Mouse (Mus musculus) bone marrow, adult 2 months (tissue): ENCODE results near the gene Cpvl. TPM values are rescaled to one million over a fixed set of nuclear protein-coding genes. Genes with fewer than 3 reads are reported as not detected.

Experiments
- H3K27ac ChIP-seq: fragments of 200-500 bp; 2 replicates; pipeline ENCODE4 v1.5.1; 2012; ENCODE audit warnings: low read depth, mild to moderate bottlenecking, control low read depth, inconsistent platforms, low read length; ENCODE audit not compliant: control insufficient read depth, poor library complexity, insufficient read depth
- H3K4me1 ChIP-seq: fragments of 200-500 bp; 2 replicates; pipeline ENCODE4 v1.6.1; 2011; ENCODE audit warnings: low read length; ENCODE audit not compliant: control insufficient read depth, insufficient read depth
- H3K4me3 ChIP-seq: fragments of 200-500 bp; replicated peaks from 2 replicates; pipeline ENCODE3; 2011; ENCODE audit warnings: mild to moderate bottlenecking, low read depth, low read length, control low read depth; ENCODE audit not compliant: control insufficient read depth
- CTCF ChIP-seq: fragments of 200-500 bp; IDR thresholded peaks from 2 replicates; pipeline ENCODE4 v1.5.1; 2011; ENCODE audit warnings: low read length, control low read depth; ENCODE audit not compliant: control insufficient read depth, insufficient read depth
- POLR2A ChIP-seq: fragments of 200-500 bp; IDR thresholded peaks from 2 replicates; pipeline ENCODE4 v1.6.1; 2011; ENCODE audit warnings: low read depth, mild to moderate bottlenecking, control low read depth, low read length, borderline replicate concordance; ENCODE audit not compliant: control insufficient read depth
- WGBS: fragments of 180-500 bp; shearing (Covaris S2); methylation state at CpG from one replicate; pipeline ENCODE4 v1.1.7; 2018; 5-methylcytosine and 5-hydroxymethylcytosine counted together
- polyA plus RNA-seq: library from polyadenylated mRNA; stranded (reverse); fragments of >200 nt; gene quantifications from 2 replicates; pipeline ENCODE4 v1.2.4, GENCODE M21; 2011; ENCODE audit warnings: low replicate concordance; ENCODE audit not compliant: missing spikeins, insufficient read depth, insufficient read length

Cpvl gene
- polyA plus RNA-seq, 1 experiment, result not detected

DNA sequence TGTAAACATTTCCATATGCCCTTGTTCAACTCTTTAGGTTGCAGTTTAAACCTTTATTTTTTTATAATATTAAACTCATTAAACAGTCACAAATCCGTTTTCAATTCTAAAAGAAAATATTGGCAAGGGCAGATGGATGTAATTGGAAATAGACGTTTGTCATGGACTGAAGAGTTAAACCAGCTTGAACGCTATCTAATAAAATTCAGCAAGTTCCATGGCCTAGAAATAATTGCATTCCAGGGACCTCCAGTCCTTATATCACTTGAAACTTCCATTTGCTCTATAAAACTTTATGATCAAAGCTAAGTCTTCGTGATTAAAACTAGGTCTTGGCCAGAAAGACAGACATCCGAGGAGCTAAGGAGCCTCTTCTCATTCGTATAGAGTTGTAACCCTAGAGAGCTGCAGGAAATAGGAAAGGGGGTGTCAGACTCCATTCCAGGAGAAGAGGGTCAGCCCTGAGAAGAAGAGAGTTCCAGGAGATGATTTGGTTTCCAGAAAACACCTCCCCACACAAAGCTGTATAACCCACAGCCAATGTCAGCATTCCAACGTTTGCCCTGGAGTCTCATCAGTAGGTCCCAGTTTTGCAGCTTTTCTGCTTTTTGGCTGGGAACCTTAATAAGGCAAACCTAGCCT, 36.2 kb downstream of the Cpvl start:
- no peaks in the 10 kb centered on the region for H3K4me1 ChIP-seq
- no peak overlapping the region for H3K27ac ChIP-seq
- H3K4me3 ChIP-seq, result no peak overlapping the region
- 77% methylated on average over 7 of the region's 7 CpGs for WGBS
- TF ChIP-seq CTCF, result no peak
- no peak for TF ChIP-seq POLR2A

DNA sequence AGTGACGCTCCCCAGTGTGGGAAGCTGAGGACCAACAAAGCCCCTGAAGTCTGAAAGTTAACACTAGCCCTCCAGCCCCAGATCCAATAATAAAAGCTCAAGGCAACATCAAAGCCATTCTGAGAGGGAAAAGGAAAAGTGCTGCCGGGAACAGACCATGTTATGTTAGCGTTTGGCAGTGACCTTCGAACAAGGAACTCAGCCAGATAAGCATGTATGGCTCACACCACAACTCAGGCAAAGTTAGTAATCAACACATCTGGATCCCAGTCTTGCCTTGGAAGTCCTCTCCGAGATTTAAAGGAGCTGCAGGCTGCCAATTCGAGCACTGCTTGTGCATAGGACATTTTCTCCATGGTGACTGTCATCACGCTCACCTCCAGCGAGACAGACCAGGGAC, 38.7 kb downstream of the Cpvl start:
- 73% methylated on average over 8 of the region's 8 CpGs for WGBS
- no peak overlapping the region for H3K4me3 ChIP-seq
- TF ChIP-seq CTCF (no peak), POLR2A (no peak)
- H3K4me1 ChIP-seq, result no peaks in the 10 kb centered on the region
- H3K27ac ChIP-seq, result no peak overlapping the region

- 79% methylated on average over 3 of the region's 3 CpGs for WGBS
- TF ChIP-seq POLR2A (no peak), CTCF (no peak)
- H3K27ac ChIP-seq, result no peak overlapping the region
- no peaks in the 10 kb centered on the region for H3K4me1 ChIP-seq
- no peak overlapping the region for H3K4me3 ChIP-seq
Measured at GRCm38 (mm10) chr6:53938942-53939341, 39.5 kb downstream of the Cpvl start.

DNA sequence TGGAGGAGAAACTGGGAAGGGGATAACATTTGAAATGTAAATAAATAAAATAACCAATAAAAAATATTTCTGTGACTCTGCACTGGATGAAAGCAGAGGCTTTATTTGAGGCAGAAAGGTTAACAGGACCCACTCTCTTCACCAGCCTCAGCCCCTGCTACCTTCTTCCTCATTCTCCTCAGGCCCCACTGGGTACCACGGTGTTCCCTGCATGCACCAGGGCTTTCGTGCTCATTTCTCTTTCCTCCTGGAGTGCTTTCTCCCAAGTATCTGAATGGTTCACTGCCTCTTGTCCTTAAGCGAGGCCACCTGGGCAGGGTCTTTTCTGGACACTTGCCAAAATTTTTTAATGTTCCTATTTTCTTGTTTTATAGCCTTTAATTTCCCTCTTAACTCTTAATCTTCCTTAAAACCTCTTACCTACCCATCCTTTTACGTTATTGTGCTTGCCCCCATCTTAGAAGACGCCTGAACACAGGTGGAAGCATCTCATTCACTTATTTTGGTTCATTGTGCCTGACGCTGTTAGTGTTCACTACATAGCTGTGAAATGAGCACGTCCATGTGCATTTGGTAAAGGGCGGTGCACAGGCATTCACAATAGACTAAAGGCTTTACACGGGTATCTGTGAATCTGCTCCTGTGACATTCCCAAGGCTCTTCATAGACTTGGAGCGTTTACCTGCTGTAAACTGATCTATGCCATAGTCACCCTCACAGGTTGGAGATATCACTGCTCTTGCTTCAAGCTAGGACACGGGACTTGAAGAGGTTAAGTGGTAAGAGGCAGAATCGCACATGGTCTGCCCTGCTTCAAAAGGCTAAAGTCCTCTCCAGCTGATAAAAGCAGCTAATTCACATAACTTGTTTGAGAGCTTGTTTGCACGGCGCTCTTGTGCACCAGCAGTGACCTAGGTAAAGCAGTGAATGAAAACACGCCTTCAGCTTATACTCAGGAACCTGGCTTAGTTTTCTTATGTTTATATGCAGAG, 41.0 kb downstream of the Cpvl start:
- Histone ChIP-seq H3K4me1 (no peaks in the 10 kb centered on the region), H3K4me3 (no peak overlapping the region), H3K27ac (no peak overlapping the region)
- no peak for TF ChIP-seq POLR2A
- no peak for TF ChIP-seq CTCF
- 77% methylated on average over 15 of the region's 15 CpGs for WGBS

DNA sequence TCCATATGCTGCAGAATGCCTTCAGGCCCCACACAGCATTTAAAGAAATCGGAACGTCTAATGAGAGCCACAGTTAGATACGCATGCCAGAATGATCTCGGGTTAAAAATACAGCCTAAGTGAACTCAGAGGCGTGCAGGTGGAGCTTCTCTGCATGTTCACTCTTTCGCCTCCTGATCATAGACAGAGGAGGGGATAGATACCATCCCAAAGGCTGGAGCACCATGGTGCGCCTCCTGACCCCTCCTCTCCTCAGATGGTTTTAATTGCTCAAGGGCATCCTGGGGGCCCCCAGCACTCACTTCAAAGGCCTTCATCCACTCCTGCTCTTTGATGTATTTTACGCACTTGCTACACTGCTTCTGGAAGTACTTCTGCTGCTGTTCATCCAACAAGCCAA, 46.9 kb downstream of the Cpvl start:
- TF ChIP-seq POLR2A (no peak), CTCF (no peak)
- Histone ChIP-seq H3K4me1 (no peaks in the 10 kb centered on the region), H3K27ac (no peak overlapping the region), H3K4me3 (no peak overlapping the region)
- WGBS, result 84% methylated on average over 8 of the region's 8 CpGs

DNA sequence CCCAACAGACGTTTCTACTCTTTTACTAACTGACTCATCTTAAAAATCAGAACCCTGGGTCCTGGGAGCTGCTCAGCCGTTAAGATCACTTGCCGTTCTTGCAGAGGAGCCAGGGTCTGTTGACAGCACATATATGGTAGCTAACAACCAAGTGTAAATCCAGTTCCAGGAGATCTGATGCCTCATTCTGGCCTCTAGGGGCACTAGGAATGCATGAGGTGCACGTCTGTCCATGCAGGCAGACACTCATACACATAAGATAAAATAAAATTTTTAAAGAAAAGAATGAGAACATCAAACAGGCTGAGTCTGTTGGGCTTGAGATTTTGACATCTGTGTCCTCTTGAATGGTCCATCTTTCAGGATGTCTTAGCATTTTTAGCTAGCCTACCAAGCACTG, 48.6 kb downstream of the Cpvl start:
- Histone ChIP-seq H3K4me3 (no peak overlapping the region), H3K27ac (no peak overlapping the region), H3K4me1 (no peaks in the 10 kb centered on the region)
- WGBS, result 69% methylated on average over 4 of the region's 4 CpGs
- TF ChIP-seq POLR2A, result no peak
- TF ChIP-seq CTCF, result no peak

GRCm38 (mm10) chr6:53926197-53926596, 52.3 kb downstream of the Cpvl start:
- 93% methylated on average over 2 of the region's 2 CpGs for WGBS
- no peaks in the 10 kb centered on the region for H3K4me1 ChIP-seq
- no peak for TF ChIP-seq CTCF
- no peak for TF ChIP-seq POLR2A
- no peak overlapping the region for H3K4me3 ChIP-seq
- H3K27ac ChIP-seq, result no peak overlapping the region

DNA sequence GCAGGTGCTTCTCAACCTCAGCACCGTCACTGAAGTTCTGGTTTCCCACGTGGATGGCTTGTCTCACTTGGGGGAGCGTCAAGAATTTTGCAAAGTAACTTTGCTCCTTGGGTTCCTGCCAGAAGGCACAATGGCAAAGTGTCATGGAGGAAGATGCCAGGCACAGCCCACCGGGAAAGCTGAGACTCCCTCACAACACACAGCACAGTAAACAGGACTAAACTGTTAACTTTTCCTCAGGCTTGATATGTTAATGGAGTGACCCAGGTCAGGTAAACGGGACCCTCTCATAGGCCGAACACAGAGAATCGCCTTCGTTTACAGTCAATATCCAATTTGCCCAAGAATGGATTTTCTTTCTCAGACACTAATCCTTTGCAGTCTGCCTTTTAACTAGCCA, 53.3 kb downstream of the Cpvl start:
- Histone ChIP-seq H3K27ac (no peak overlapping the region), H3K4me1 (no peaks in the 10 kb centered on the region), H3K4me3 (no peak overlapping the region)
- TF ChIP-seq CTCF, result no peak
- 75% methylated on average over 8 of the region's 8 CpGs for WGBS

DNA sequence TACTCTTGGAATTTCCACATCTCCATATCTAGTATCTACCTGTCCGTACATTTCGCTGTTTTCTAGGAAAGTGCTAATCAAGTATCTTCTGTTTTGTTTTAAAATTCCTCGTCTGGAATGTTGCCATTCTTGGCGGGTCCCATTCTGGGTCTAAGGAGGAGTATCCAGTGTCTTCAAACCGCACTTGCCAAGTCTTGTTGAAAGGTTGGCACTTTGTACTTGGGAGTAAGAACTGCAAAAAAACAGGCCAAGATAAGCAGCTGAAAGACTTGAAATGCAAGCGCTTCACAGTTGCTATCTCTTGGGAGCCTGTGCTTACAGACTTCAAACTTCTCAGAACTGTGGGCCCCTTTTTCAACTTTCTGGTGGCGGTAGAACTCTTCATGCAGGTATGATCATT, 58.4 kb downstream of the Cpvl start:
- Histone ChIP-seq H3K27ac (no peak overlapping the region), H3K4me1 (no peaks in the 10 kb centered on the region), H3K4me3 (no peak overlapping the region)
- WGBS, result 80% methylated on average over 7 of the region's 7 CpGs
- TF ChIP-seq CTCF (no peak), POLR2A (no peak)
